Mouse (Mus musculus) E14TG2a.4 (cell line): ENCODE data around the gene Krt71.

Experiments
- H3K27me3 ChIP-seq: 2 replicates; pipeline ENCODE4 v1.6.1; 2014; ENCODE audit warnings: low read length, control low read depth; ENCODE audit not compliant: insufficient read depth
- H3K36me3 ChIP-seq: 2 replicates; pipeline ENCODE4 v1.6.1; 2014; ENCODE audit warnings: low read length, control low read depth; ENCODE audit not compliant: insufficient read depth
- H3K4me1 ChIP-seq: replicated peaks from 2 replicates; pipeline ENCODE4 v1.6.1; 2014; ENCODE audit warnings: low read depth, low read length, control low read depth
- H3K4me3 ChIP-seq: replicated peaks from 2 replicates; pipeline ENCODE4 v1.5.1; 2014; ENCODE audit warnings: mild to moderate bottlenecking, low read length
- H3K9me3 ChIP-seq: 2 replicates; pipeline ENCODE4 v1.6.1; 2014; ENCODE audit warnings: low read length, control low read depth
- CTCF ChIP-seq: conservative IDR thresholded peaks from 2 replicates; pipeline ENCODE4 v1.5.1; 2014; ENCODE audit warnings: low read length
- NANOG ChIP-seq: IDR thresholded peaks from 2 replicates; pipeline ENCODE4 v1.6.1; 2014; ENCODE audit warnings: borderline replicate concordance, low read length, mixed read lengths
- POU5F1 ChIP-seq: IDR thresholded peaks from 2 replicates; pipeline ENCODE4 v1.6.1; 2014; ENCODE audit warnings: low read length, borderline replicate concordance

The Krt71 gene

GRCm38 (mm10) chr15:101742711-101743110, at the start of gene Krt71:
TSS of gene Krt71 (minus strand) at chr15:101743109.
- H3K9me3 ChIP-seq, result no peaks in the 10 kb centered on the region
- TF ChIP-seq POU5F1, result no peak
- no peak for TF ChIP-seq NANOG
- TF ChIP-seq CTCF, result no peak

GRCm38 (mm10) chr15:101790867-101791266, 48.0 kb upstream of the Krt71 start:
- Histone ChIP-seq H3K36me3 (no peaks in the 10 kb centered on the region), H3K27me3 (peaks cover 48% of the 10 kb centered on the region)
- TF ChIP-seq CTCF (no peak), POU5F1 (no peak), NANOG (no peak)

More at GRCm38 (mm10) chr15:101742711-101743110, at the start of gene Krt71:
- Histone ChIP-seq H3K27me3 (peaks cover 32% of the 10 kb centered on the region), H3K4me1 (peaks cover 15% of the 10 kb centered on the region), H3K4me3 (peak within 1 kb of the TSS; percentile 75), H3K36me3 (no peaks in the 10 kb centered on the region)

GRCm38 (mm10) chr15:101786360-101786759, 43.5 kb upstream of the Krt71 start, which contains the start of gene Krt72:
TSS of gene Krt72 (minus strand) at chr15:101786460.
- peak within 1 kb of the TSS; percentile 69 for H3K4me3 ChIP-seq

More at GRCm38 (mm10) chr15:101790867-101791266, 48.0 kb upstream of the Krt71 start:
- H3K9me3 ChIP-seq, result peaks cover 6% of the 10 kb centered on the region; the same call in 1 of the 2 replicates
- H3K4me3 ChIP-seq, result no peak overlapping the region
- peaks cover 3% of the 10 kb centered on the region; the same call in 1 of the 2 replicates for H3K4me1 ChIP-seq

GRCm38 (mm10) chr15:101773420-101773819, 30.5 kb upstream of the Krt71 start:
- no peak for TF ChIP-seq POU5F1
- no peak for TF ChIP-seq CTCF
- TF ChIP-seq NANOG, result no peak
- H3K36me3 ChIP-seq, result no peaks in the 10 kb centered on the region
- peaks cover 9% of the 10 kb centered on the region for H3K4me1 ChIP-seq
- peaks cover 11% of the 10 kb centered on the region for H3K27me3 ChIP-seq
- no peak overlapping the region for H3K4me3 ChIP-seq
- peaks cover 9% of the 10 kb centered on the region; the same call in 1 of the 2 replicates for H3K9me3 ChIP-seq

More at GRCm38 (mm10) chr15:101786360-101786759, 43.5 kb upstream of the Krt71 start, which contains the start of gene Krt72:
- TF ChIP-seq NANOG (no peak), CTCF (no peak), POU5F1 (no peak)
- Histone ChIP-seq H3K27me3 (peaks cover 43% of the 10 kb centered on the region), H3K4me1 (peaks cover 3% of the 10 kb centered on the region; the same call in 1 of the 2 replicates), H3K9me3 (no peaks in the 10 kb centered on the region), H3K36me3 (no peaks in the 10 kb centered on the region)

GRCm38 (mm10) chr15:101772711-101773081, 29.8 kb upstream of the Krt71 start:
- Histone ChIP-seq H3K4me1 (peaks cover 9% of the 10 kb centered on the region), H3K4me3 (no peak overlapping the region), H3K27me3 (peaks cover 11% of the 10 kb centered on the region), H3K9me3 (0 out of 2 replicates have a peak, but pooled peaks cover 5% of the 10 kb centered on the region), H3K36me3 (no peaks in the 10 kb centered on the region)
- TF ChIP-seq POU5F1, result no peak
- TF ChIP-seq CTCF, result peak; percentile 78

- TF ChIP-seq NANOG (no peak), POU5F1 (no peak), CTCF (no peak)
- Histone ChIP-seq H3K4me1 (peaks cover 9% of the 10 kb centered on the region), H3K36me3 (no peaks in the 10 kb centered on the region), H3K27me3 (peaks cover 11% of the 10 kb centered on the region), H3K9me3 (0 out of 2 replicates have a peak, but pooled peaks cover 5% of the 10 kb centered on the region), H3K4me3 (no peak overlapping the region)
Observed at GRCm38 (mm10) chr15:101772080-101772710, 29.3 kb upstream of the Krt71 start.

- Histone ChIP-seq H3K4me3 (no peak overlapping the region), H3K4me1 (peaks cover 9% of the 10 kb centered on the region), H3K27me3 (peaks cover 11% of the 10 kb centered on the region), H3K9me3 (peaks cover 9% of the 10 kb centered on the region; the same call in 1 of the 2 replicates), H3K36me3 (no peaks in the 10 kb centered on the region)
- no peak for TF ChIP-seq CTCF
- TF ChIP-seq POU5F1, result no peak
- TF ChIP-seq NANOG, result no peak
Observed at GRCm38 (mm10) chr15:101770226-101770625, 27.3 kb upstream of the Krt71 start.

GRCm38 (mm10) chr15:101737786-101738185, 5.1 kb downstream of the Krt71 start:
- Histone ChIP-seq H3K9me3 (no peaks in the 10 kb centered on the region), H3K4me3 (no peak overlapping the region), H3K4me1 (peaks cover 3% of the 10 kb centered on the region; the same call in 1 of the 2 replicates), H3K36me3 (no peaks in the 10 kb centered on the region), H3K27me3 (peaks cover 17% of the 10 kb centered on the region)
- TF ChIP-seq NANOG (no peak), POU5F1 (no peak), CTCF (no peak)
